Mouse (Mus musculus) thymus, postnatal 4 days (tissue): ENCODE data around the gene Ppp2ca.
A peak's percentile ranks its signal among the peaks of the same experiment; 100 is the strongest.

Experiments
- DNase-seq: peaks from one replicate; pipeline ENCODE4 v3.0.0; 2021

Gene Ppp2ca

DNA sequence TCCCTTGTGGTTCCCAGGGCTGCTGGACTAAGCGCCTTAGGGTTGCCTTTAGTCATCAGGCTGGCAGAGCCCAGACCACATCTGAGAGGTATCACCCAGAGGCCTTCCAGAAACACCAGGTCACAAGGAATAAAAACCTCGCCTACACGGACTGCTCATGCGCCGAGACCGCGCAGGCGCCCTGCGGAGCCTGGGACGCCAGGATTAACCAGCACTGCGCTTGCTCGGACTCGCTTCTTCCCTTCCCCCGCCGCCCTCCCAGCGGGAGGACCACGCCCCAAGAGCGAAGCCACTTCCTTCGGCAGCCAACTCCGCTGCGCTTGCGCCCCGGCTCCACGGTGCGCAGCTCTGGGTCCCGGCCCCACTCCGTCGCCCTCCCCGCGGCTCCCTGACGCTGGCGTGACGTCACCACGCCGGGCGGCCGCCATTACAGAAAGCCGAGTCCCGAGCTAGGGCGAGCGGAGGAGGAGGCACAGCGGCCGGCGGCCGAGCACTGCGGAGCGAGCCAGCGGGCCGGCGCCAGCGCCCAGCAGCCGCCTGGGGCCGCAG lies at the start of gene Ppp2ca:
Ppp2ca (plus strand) TSS at position 284 of the 549 bp plus-strand sequence.
- peak; percentile 97 for DNase-seq

- DNase-seq, result no peak
Observed at GRCm38 (mm10) chr11:52053371-52053770, 45.1 kb upstream of the Ppp2ca start.

GRCm38 (mm10) chr11:52054728-52055127 lies 43.8 kb upstream of the Ppp2ca start:
- no peak for DNase-seq

- no peak for DNase-seq
Observed at GRCm38 (mm10) chr11:52056198-52056597, 42.3 kb upstream of the Ppp2ca start.

DNA sequence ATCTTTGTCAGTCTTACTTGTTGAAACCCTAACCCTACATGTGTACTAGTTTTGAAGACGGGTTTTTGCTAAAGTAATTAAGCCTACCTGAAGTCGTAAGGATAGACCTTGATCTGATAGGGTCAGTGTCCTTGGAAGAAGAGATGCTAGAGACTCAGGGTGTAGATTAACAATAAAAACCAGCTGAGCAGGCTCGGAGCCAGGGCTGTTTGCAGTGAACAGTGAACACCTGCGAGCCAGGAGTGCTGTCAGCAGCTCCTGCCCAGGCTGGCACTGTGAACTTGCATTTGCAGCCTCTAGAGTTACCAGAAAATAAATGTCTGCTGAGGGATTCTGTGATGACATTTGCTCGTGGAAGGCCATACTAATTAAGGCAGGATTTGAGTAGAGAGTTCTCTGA lies 39.5 kb upstream of the Ppp2ca start:
- DNase-seq, result peak; percentile 36

GRCm38 (mm10) chr11:52060315-52060714 lies 38.2 kb upstream of the Ppp2ca start:
- no peak for DNase-seq

GRCm38 (mm10) chr11:52062406-52062805 lies 36.1 kb upstream of the Ppp2ca start:
- no peak for DNase-seq

GRCm38 (mm10) chr11:52064398-52064797 lies 34.1 kb upstream of the Ppp2ca start:
- DNase-seq, result peak; percentile 47

GRCm38 (mm10) chr11:52065841-52066240 lies 32.6 kb upstream of the Ppp2ca start:
- DNase-seq, result peak; percentile 47

- DNase-seq, result no peak
Observed at GRCm38 (mm10) chr11:52071768-52072167, 26.7 kb upstream of the Ppp2ca start.

GRCm38 (mm10) chr11:52073528-52074170 lies 24.8 kb upstream of the Ppp2ca start:
- DNase-seq, result no peak

- peak; percentile 65 for DNase-seq
Observed at GRCm38 (mm10) chr11:52074626-52075470, 23.6 kb upstream of the Ppp2ca start.

- DNase-seq, result peak; percentile 70
Observed at GRCm38 (mm10) chr11:52075794-52076633, 22.5 kb upstream of the Ppp2ca start.

GRCm38 (mm10) chr11:52076742-52077352 lies 21.6 kb upstream of the Ppp2ca start:
- DNase-seq, result peak; percentile 43

- no peak for DNase-seq
Observed at GRCm38 (mm10) chr11:52077939-52078338, 20.5 kb upstream of the Ppp2ca start.

DNA sequence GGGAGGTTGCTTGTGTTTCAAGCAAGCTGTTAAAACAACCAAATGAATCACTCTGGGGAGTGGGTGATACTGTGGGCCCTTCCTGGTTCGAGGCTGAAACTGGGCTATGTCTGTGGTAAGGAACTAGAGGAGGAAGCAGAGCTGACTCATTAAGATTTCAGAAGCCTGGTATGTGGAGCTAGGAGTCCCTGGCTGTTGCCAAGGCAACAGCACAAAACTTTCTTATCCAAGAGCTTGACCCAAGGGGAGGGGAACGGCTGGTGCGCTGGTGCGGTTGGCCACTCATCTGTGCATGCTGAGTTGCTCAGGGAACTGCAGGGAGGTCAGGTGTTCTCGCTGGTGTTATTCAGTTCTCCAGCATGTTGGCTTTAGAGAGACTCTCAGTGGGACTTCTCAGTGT lies 18.5 kb upstream of the Ppp2ca start:
- DNase-seq, result no peak

GRCm38 (mm10) chr11:52080656-52081055 lies 17.8 kb upstream of the Ppp2ca start:
- DNase-seq, result no peak

DNA sequence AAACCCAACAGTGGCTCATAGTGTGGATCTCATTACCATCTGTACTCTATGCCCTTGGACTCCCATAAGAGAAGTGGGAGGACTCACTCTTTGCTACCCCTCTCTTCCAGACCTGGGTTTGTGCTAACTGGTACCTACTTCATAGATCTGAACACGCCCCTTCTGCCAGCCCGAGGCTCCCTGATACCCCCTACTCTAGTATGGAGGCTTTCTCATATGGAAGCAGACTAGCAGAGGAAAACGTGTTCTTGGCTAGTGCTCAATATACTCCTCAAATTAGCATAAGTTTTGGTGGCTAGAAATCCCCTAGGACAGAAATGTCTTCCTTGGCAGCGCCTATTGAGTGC lies 12.7 kb upstream of the Ppp2ca start:
- no peak for DNase-seq

- no peak for DNase-seq
Observed at GRCm38 (mm10) chr11:52086204-52086864, 12.1 kb upstream of the Ppp2ca start.

DNA sequence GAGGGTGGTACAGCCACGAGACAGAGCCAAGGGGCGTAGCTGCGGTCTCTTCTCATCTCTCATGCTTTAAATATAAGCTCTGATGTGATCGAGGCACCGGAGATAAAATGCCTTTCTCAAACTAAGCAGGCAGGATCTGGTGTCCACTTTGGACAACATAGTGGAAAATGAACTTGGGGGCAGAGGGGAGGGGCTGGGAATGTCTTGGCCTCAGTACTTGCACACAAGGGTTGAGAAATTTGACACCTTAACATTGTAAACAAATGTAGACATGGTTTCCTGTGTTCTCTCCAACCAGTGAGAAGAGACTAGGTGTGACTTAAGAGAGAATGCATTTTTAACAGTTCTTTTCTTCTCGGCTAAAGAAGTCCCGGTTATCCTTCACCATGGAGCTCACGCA lies 9.2 kb upstream of the Ppp2ca start:
- no peak for DNase-seq

DNA sequence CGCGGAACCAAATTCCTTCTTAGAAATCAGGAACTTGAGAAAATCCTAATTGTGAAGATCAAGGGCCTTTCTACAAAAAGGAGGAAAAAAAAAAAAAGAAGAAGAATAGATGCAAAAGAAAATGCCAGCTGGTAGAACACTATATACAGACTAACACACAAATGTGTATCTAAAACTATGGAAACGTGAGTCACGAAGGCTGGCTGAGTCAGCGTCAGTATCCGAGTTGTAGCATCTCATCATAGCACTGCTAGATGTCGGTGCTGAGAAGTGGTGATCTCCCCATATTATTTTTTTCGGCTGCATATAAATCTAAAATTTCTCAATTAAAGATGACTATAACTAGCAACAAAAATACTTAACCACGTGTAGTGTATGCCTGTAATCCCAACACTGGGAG lies 7.2 kb upstream of the Ppp2ca start:
- DNase-seq, result no peak

DNA sequence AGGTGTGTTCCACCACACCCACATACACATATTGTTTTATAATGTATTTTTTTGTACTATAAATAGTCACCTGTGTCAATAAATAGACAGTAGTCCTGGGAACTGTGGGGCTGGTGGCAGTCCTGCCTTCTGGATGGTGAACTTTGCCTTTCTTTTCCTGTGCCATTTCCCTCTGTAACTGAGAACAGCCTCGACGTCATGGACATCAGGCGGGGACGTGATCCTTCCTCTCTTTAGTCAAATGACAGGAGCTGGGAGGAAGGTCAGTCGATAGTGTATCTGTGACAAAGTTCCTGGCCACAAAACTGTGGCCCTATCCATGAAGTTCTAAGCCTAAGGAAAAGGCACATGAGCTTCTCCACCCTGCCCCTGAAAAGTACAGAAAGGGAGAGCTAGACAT lies 3.9 kb upstream of the Ppp2ca start:
- DNase-seq, result no peak
